Mouse (Mus musculus) stomach, postnatal 0 days (tissue): ENCODE measurements around the gene Tmem110.

Source experiments
- CTCF ChIP-seq: IDR thresholded peaks from 2 replicates; pipeline ENCODE4 v1.5.1; 2016; ENCODE audit warnings: antibody characterized with exemption, low read depth, mild to moderate bottlenecking, moderate library complexity
- EP300 ChIP-seq: optimal IDR thresholded peaks from 2 replicates; pipeline ENCODE3; 2016; ENCODE audit warnings: antibody characterized with exemption

DNA sequence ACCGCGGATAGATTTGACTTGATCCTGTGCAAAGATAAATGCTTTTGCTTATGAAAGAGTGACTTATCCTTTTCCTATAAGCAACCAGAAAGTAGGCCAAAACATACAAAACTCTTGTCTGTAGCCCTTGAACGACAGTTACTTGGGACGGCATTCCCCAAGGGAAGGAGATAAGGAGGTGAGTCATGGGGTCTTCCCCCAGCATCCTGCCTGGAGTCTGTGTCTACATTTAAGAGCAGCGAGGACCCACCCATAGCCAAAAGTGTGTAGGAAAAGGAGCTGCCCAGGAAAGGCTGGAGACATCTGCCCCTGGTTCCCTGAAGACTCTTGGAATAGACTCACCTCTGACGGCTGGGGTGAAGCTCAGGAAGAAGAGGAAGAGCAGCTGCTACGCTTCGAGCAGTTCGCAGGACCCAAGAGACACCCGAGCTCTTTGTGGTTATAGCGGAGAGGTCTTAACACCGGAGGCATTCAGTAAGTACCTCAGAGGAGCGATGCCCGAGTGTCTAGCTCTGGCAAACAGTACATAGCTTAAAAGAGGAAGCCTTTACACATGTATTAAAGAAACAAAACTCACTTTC, 12.1 kb downstream of the Tmem110 start:
- TF ChIP-seq CTCF: no peak
- no peak for TF ChIP-seq EP300
